In the genomic region with DNA sequence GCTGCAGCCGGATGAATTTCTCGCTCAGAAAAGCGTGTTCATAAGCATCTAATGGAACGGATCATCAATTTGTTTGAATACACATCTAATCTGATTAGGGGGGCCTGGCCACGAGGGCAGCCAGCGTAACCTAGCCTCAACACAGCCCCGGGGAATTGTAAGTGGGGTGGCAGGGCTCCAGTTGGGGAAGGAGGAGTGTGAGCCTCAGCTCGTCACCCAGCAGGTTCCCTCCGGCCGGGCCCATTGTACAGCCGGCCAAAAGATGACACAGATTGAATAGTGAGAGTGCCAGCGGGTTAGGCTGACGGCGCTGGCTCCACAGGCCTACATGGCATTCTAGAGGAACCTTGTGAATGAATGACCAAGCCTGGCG, we compare ENCODE assay signal across 12 mouse cellular contexts.
DNase-seq lines count a peak whose midpoint lies in the region; ATAC-seq and TF ChIP-seq lines count a peak whose summit lies in the region.
"Had no signal": no experiment of that assay in that cellular context is flagged by ENCODE, and none has a peak within 500 bp of the region (broad histone marks: within the 10 kb centered on the region; RNA-seq: fewer than 3 reads in every experiment).

No protein-coding gene starts in this region.

- peaks cover 25% of the 10 kb centered on the region for H3K4me1 ChIP-seq in hindbrain, embryonic 16.5 days (ENCODE audit: control insufficient read depth, insufficient read depth, low read depth, low read length)
- peaks cover 13% of the 10 kb centered on the region for H3K4me1 ChIP-seq in olfactory bulb, adult 2 months (ENCODE audit: control insufficient read depth, insufficient read depth, low read length)
- H3K4me1 ChIP-seq in kidney, embryonic 15.5 days: peaks cover 18% of the 10 kb centered on the region

- DNase-seq in gastrocnemius, postnatal 10 days: peak; percentile 12
- no peak for DNase-seq in gastrocnemius, postnatal 36 days
- DNase-seq in cerebellum, postnatal 36 days: peak; percentile 67 to 69
- DNase-seq: adrenal gland, postnatal 14 days; layer of hippocampus, postnatal 36 days had no signal

- no peak for TF ChIP-seq POLR2A in olfactory bulb, adult 2 months (IDR thresholded peaks at IDR 0.05; ENCODE audit: insufficient read depth, low read depth, low read length)

- TF ChIP-seq CTCF in olfactory bulb, adult 2 months (IDR thresholded peaks at IDR 0.05; ENCODE audit: insufficient read depth, low read depth, low read length): no peak

- H3K27ac ChIP-seq in hindbrain, embryonic 16.5 days (ENCODE audit: low read depth, low read length): peak overlapping the region; percentile 16; the same call in 1 of the 2 replicates
- H3K27ac ChIP-seq in olfactory bulb, adult 2 months (ENCODE audit: insufficient read depth, low read depth, low read length): peak overlapping the region; percentile 28; the same call in 1 of the 2 replicates
- no peak overlapping the region for H3K27ac ChIP-seq in kidney, embryonic 15.5 days
- H3K27ac ChIP-seq: heart, embryonic 13.5 days; macrophage had no signal

- no peaks in the 10 kb centered on the region for H3K27me3 ChIP-seq in hindbrain, embryonic 16.5 days (replicated peaks; ENCODE audit: control insufficient read depth, insufficient read depth, low read length)
- no peaks in the 10 kb centered on the region for H3K27me3 ChIP-seq in kidney, embryonic 15.5 days
- H3K27me3 ChIP-seq: heart, embryonic 13.5 days had no signal

- peak overlapping the region; percentile 20; the same call in 1 of the 2 replicates for H3K4me2 ChIP-seq in hindbrain, embryonic 16.5 days (ENCODE audit: low read length)
- H3K4me2 ChIP-seq in kidney, embryonic 15.5 days: no peak overlapping the region
- H3K4me2 ChIP-seq: heart, embryonic 13.5 days had no signal

- 17% methylated on average over 15 of the region's 15 CpGs for WGBS in hindbrain, embryonic 16.5 days
- WGBS in olfactory bulb, adult 2 months: 56% methylated on average over 15 of the region's 15 CpGs
- 67% methylated on average over 15 of the region's 15 CpGs for WGBS in kidney, embryonic 15.5 days

- H3K36me3 ChIP-seq in hindbrain, embryonic 16.5 days (ENCODE audit: control insufficient read depth, insufficient read depth, low read length): no peaks in the 10 kb centered on the region
- no peaks in the 10 kb centered on the region for H3K36me3 ChIP-seq in kidney, embryonic 15.5 days
- H3K36me3 ChIP-seq: heart, embryonic 13.5 days had no signal

- H3K4me3 ChIP-seq in hindbrain, embryonic 16.5 days (ENCODE audit: low read length): no peak overlapping the region
- no peak overlapping the region for H3K4me3 ChIP-seq in olfactory bulb, adult 2 months (ENCODE audit: insufficient read depth, low read depth, low read length)
- H3K4me3 ChIP-seq in kidney, embryonic 15.5 days (replicated peaks): no peak overlapping the region
- H3K4me3 ChIP-seq: heart, embryonic 13.5 days had no signal

- ATAC-seq in hindbrain, embryonic 16.5 days: peak; percentile 83
- no peak for ATAC-seq in megakaryocyte-erythroid progenitor cell, adult 5-6 weeks (replicated peaks; ENCODE audit: low FRiP score, low TSS enrichment, poor library complexity, severe bottlenecking)
- ATAC-seq in megakaryocyte, adult 5-6 weeks (ENCODE audit: poor library complexity, severe bottlenecking): no peak
- ATAC-seq in kidney, embryonic 15.5 days (replicated peaks; ENCODE audit: low FRiP score): no peak

- intact Hi-C loops in gastrocnemius, postnatal 36 days (cut with DNase I): no loop called here

- no peak overlapping the region for H3K9ac ChIP-seq in hindbrain, embryonic 16.5 days (ENCODE audit: low read depth, low read length)
- H3K9ac ChIP-seq in kidney, embryonic 15.5 days: no peak overlapping the region
- H3K9ac ChIP-seq: heart, embryonic 13.5 days had no signal

- H3K9me3 ChIP-seq in hindbrain, embryonic 16.5 days (ENCODE audit: control insufficient read depth, low read length): no peaks in the 10 kb centered on the region
- 0 out of 2 replicates have a peak, but pooled peaks cover 3% of the 10 kb centered on the region for H3K9me3 ChIP-seq in kidney, embryonic 15.5 days (replicated peaks)

Comparison
In these comparisons a context has a peak if more than half of its experiments do, and no peak if none do; other contexts are left out.
1. DNase-seq: peak in gastrocnemius, postnatal 10 days (single experiment) and cerebellum, postnatal 36 days (2 of 2); none in gastrocnemius, postnatal 36 days (0 of 2).